Mouse (Mus musculus) intestine, embryonic 14.5 days (tissue): ENCODE data around the gene Parp6. TPM values are rescaled to one million over a fixed set of nuclear protein-coding genes. Genes with fewer than 3 reads are reported as not detected.

ENCODE experiments used
- ATAC-seq: fragments of 200-750 bp; cut with Nextera tagmentation; replicated peaks from 2 replicates; pipeline ENCODE4 v1.8.0; 2017; ENCODE audit warnings: low read depth, moderate number of reproducible peaks, moderate TSS enrichment, moderate library complexity; ENCODE audit not compliant: low FRiP score, low TSS enrichment
- DNase-seq: peaks from one replicate; pipeline ENCODE4 v3.0.0-alpha.2; 2018; ENCODE audit warnings: low spot score
- H3K27ac ChIP-seq: fragments of 300-500 bp; sonication (generic); 2 replicates; pipeline ENCODE4 v1.5.1; 2014; ENCODE audit warnings: low read depth, mild to moderate bottlenecking, control low read depth
- H3K27me3 ChIP-seq: fragments of 300-500 bp; sonication (generic); replicated peaks from 2 replicates; pipeline ENCODE4 v1.6.1; 2014; ENCODE audit warnings: low read length, control low read depth; ENCODE audit not compliant: control insufficient read depth, insufficient read depth
- H3K36me3 ChIP-seq: fragments of 300-500 bp; sonication (generic); 2 replicates; pipeline ENCODE4 v1.6.1; 2014; ENCODE audit warnings: low read length, control low read depth; ENCODE audit not compliant: control insufficient read depth, insufficient read depth
- H3K4me1 ChIP-seq: fragments of 300-500 bp; sonication (generic); replicated peaks from 2 replicates; pipeline ENCODE4 v1.6.1; 2014; ENCODE audit warnings: low read length, control low read depth, mixed read lengths; ENCODE audit not compliant: control insufficient read depth, insufficient read depth
- H3K4me2 ChIP-seq: fragments of 300-500 bp; sonication (generic); 2 replicates; pipeline ENCODE4 v1.6.1; 2014; ENCODE audit warnings: low read length
- H3K4me3 ChIP-seq: fragments of 300-500 bp; sonication (generic); 2 replicates; pipeline ENCODE4 v1.5.1; 2014; ENCODE audit warnings: low read depth, low read length, control low read depth, mixed read lengths
- H3K9ac ChIP-seq: fragments of 300-500 bp; sonication (generic); 2 replicates; pipeline ENCODE4 v1.6.1; 2014; ENCODE audit warnings: mild to moderate bottlenecking, low read length
- H3K9me3 ChIP-seq: fragments of 300-500 bp; sonication (generic); 2 replicates; pipeline ENCODE4 v1.6.1; 2016; ENCODE audit warnings: low read length, control low read depth; ENCODE audit not compliant: control insufficient read depth
- WGBS: fragments of 180-500 bp; shearing (Covaris S2); extraction: QIAGEN DNeasy Blood & Tissue Kit; methylation state at CpG from one replicate; pipeline ENCODE4 v1.1.7; 2014; 5-methylcytosine and 5-hydroxymethylcytosine counted together
- polyA plus RNA-seq: library from polyadenylated mRNA; unstranded; fragments of >200 nt; fragmentation: Nextera tagmentation; extraction: Ambion mirVana; gene quantifications from 2 replicates; pipeline ENCODE4 v1.2.1, GENCODE M21; 2014

Gene Parp6
- polyA plus RNA-seq, 1 experiment from 2014 or later, result 35.3 TPM

- DNase-seq, result no peak
- H3K27me3 ChIP-seq, result no peaks in the 10 kb centered on the region
- no peak overlapping the region for H3K9ac ChIP-seq
- 80% methylated on average over 2 of the region's 2 CpGs for WGBS
- peaks cover 70% of the 10 kb centered on the region for H3K36me3 ChIP-seq
- H3K27ac ChIP-seq, result no peak overlapping the region
- no peak for ATAC-seq
- no peaks in the 10 kb centered on the region for H3K9me3 ChIP-seq
- no peak overlapping the region for H3K4me2 ChIP-seq
- H3K4me3 ChIP-seq, result no peak overlapping the region
- no peaks in the 10 kb centered on the region for H3K4me1 ChIP-seq
These were observed 24.2 kb downstream of the Parp6 start for GRCm38 (mm10) chr9:59641320-59641719.

- DNase-seq (no peak), ATAC-seq (no peak)
- Histone ChIP-seq H3K9ac (no peak overlapping the region), H3K4me1 (no peaks in the 10 kb centered on the region), H3K36me3 (peaks cover 42% of the 10 kb centered on the region), H3K27ac (no peak overlapping the region), H3K9me3 (no peaks in the 10 kb centered on the region), H3K4me3 (no peak overlapping the region), H3K27me3 (no peaks in the 10 kb centered on the region), H3K4me2 (no peak overlapping the region)
- 96% methylated on average over 4 of the region's 4 CpGs for WGBS
These were observed 32.8 kb downstream of the Parp6 start for GRCm38 (mm10) chr9:59649911-59650310.

DNA sequence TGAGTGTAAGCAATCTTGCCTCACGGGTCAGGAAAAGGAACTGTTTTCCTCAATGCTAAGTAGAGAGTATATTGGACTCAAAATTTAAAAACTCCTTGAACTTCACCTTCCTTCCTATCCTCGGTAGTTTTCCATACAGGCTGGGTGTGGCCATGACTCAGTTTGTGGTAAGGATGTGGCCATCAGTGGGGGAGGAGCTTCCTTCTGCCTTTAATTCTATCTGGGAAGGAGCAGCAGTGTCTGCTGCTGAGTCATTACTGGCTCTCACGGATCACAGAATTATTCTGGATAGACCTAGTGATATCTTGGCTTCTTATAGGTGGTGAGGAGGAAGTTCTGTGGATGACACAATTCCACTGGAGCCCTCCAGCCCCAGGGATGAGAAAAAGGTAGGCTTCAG lies 36.3 kb downstream of the Parp6 start:
- Histone ChIP-seq H3K27me3 (no peaks in the 10 kb centered on the region), H3K4me3 (no peak overlapping the region), H3K36me3 (peaks cover 30% of the 10 kb centered on the region), H3K4me1 (peaks cover 8% of the 10 kb centered on the region), H3K9ac (no peak overlapping the region), H3K9me3 (no peaks in the 10 kb centered on the region), H3K27ac (no peak overlapping the region), H3K4me2 (no peak overlapping the region)
- 16% methylated on average over 3 of the region's 3 CpGs for WGBS
- no peak for DNase-seq
- ATAC-seq, result no peak

DNA sequence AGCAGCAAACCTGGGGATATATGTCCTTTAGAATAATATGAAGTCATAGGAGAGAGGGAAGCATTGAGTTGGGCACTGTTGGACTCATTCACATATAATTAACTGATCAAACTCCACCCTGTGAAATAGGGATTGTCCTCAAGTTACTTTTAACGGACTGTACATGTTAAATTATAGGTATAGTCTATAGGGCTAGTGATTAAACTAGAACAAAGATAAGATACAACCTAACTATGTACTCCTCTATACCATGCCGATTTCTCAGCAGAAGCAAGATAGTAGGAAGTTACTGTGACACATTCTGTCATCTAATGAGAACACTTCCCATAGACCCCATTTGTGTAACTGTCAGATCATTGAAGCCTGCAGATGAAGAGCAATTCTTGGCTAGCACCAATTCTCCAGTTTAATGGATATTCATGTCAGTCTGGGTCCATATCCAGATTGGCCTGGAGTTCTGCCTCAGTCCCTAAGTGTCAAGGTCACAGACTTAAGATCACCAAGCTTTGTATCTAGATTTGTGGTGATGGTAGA lies 37.4 kb downstream of the Parp6 start:
- H3K27ac ChIP-seq, result no peak overlapping the region
- no peak overlapping the region for H3K4me2 ChIP-seq
- ATAC-seq (no peak), DNase-seq (no peak)
- H3K36me3 ChIP-seq, result peaks cover 18% of the 10 kb centered on the region
- no peaks in the 10 kb centered on the region for H3K27me3 ChIP-seq
- WGBS, result 84% methylated on average over 2 of the region's 2 CpGs
- H3K9me3 ChIP-seq, result no peaks in the 10 kb centered on the region
- peaks cover 16% of the 10 kb centered on the region for H3K4me1 ChIP-seq
- H3K4me3 ChIP-seq, result no peak overlapping the region
- H3K9ac ChIP-seq, result no peak overlapping the region

DNA sequence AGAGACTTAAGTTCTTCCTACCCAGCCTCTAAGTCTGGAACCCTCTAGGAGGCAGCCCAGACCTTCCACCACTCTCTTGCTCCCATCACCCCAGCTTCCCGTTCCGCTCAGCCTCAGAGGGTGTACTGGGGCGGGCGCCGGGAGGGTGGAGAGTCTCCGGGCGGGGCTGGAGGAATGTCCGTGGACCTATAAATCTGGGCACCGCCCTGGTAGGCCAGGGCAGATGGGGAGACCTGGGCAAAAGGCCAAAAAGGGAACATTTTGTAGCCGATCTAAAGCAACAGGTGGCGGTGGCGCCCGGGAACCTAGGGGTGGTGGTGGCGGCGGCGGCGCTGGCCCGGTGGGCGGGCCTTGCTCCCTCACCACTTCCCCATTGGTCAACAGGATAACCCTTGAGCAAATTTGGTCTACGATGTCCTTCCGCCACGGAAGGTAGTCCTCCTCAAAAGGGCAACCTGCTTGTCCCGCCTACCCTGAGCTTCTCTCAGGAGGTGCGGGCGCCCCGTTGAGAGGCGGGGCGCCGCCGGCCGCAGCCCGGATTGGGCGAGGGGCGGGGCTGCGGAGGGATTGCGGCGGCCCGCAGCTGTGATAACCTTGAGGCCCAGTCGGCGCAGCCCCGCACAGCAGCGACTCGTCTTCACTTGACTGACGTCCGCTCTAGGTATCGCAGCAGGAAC lies 39.0 kb downstream of the Parp6 start, which contains the start of gene Pkm:
Gene Pkm, plus strand, starts transcription at position 411 of the 677 bp plus-strand sequence.
- H3K4me3 ChIP-seq, result peak within 1 kb of the TSS; percentile 95
- no peaks in the 10 kb centered on the region for H3K9me3 ChIP-seq
- H3K4me1 ChIP-seq, result peaks cover 27% of the 10 kb centered on the region
- H3K4me2 ChIP-seq, result peak within 1 kb of the TSS; percentile 91
- no peaks in the 10 kb centered on the region for H3K27me3 ChIP-seq
- under 1% methylated on average over 46 of the region's 46 CpGs for WGBS
- peak within 1 kb of the TSS; percentile 94 for H3K9ac ChIP-seq
- DNase-seq, result peak; percentile 96
- peaks cover 18% of the 10 kb centered on the region for H3K36me3 ChIP-seq
- peak within 1 kb of the TSS; percentile 97 for H3K27ac ChIP-seq
- peak; percentile 90 for ATAC-seq

GRCm38 (mm10) chr9:59656635-59657617 lies 39.8 kb downstream of the Parp6 start:
- peaks cover 30% of the 10 kb centered on the region for H3K4me1 ChIP-seq
- peaks cover 21% of the 10 kb centered on the region for H3K36me3 ChIP-seq
- H3K27ac ChIP-seq, result peak overlapping the region; percentile 97
- under 1% methylated on average over 65 of the region's 65 CpGs for WGBS
- no peaks in the 10 kb centered on the region for H3K9me3 ChIP-seq
- no peaks in the 10 kb centered on the region for H3K27me3 ChIP-seq
- peak; percentile 93 for DNase-seq
- peak overlapping the region; percentile 94 for H3K9ac ChIP-seq
- peak overlapping the region; percentile 91 for H3K4me2 ChIP-seq
- peak; percentile 54 for ATAC-seq
- H3K4me3 ChIP-seq, result peak overlapping the region; percentile 95

DNA sequence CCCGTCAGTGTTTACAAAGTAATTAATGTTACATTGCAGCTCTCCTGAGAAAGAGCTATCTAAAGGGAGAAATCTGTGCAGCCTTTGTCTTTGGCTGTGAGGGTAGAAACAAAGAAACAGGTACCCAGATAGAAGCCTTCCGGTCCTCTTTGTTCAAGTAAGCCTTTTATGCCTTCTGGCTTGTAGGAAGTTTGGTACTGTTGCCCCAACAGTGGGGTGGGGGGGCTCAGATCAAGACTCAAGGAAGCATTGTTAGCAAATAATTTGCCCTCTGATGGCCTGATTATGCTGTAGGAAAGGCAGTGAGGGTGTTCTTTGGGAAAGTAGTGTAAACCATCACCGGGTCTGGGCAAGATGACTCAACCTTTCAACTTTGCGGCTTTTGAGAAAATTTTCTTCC lies 41.1 kb downstream of the Parp6 start:
- ATAC-seq (no peak), DNase-seq (no peak)
- Histone ChIP-seq H3K9ac (peak overlapping the region; percentile 94), H3K4me2 (peak overlapping the region; percentile 91), H3K27ac (peak overlapping the region; percentile 97), H3K4me1 (peaks cover 30% of the 10 kb centered on the region), H3K4me3 (peak overlapping the region; percentile 95), H3K27me3 (no peaks in the 10 kb centered on the region), H3K9me3 (no peaks in the 10 kb centered on the region), H3K36me3 (peaks cover 33% of the 10 kb centered on the region)
- WGBS, result 6% methylated on average over 4 of the region's 4 CpGs
